In the genomic region with DNA sequence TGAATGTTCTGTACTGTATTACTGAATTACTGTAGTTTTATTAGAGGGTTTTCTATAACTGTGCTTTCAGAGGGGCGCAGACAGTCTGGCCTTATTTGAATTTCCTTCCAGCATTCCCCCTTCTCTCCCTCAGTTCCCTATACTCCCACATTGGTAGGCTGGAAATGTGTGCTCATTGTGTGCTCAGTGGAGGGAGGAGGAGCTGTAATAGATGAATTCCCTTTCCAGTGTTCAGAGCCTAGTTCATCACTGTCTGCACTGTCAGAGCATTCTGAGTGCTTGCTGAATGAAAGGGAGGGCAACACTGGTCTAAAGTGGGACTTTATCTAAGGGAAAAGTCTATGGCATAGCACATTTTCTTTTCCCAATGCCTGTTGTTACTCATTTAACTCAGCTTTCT, we compare ENCODE assay signal across 17 mouse cellular contexts.
"Had no signal": no experiment of that assay in that cellular context is flagged by ENCODE, and none has a peak within 500 bp of the region (broad histone marks: within the 10 kb centered on the region; RNA-seq: fewer than 3 reads in every experiment).

No protein-coding gene starts in this region.

- ATAC-seq: liver, postnatal 0 days; lung, postnatal 0 days; midbrain, embryonic 13.5 days; midbrain, embryonic 16.5 days had no signal

- H3K9me3 ChIP-seq: limb, embryonic 15.5 days; midbrain, embryonic 13.5 days had no signal

- H3K9ac ChIP-seq: limb, embryonic 12.5 days; limb, embryonic 15.5 days; liver, embryonic 14.5 days; liver, postnatal 0 days; lung, embryonic 14.5 days; midbrain, embryonic 13.5 days had no signal

- H3K36me3 ChIP-seq: limb, embryonic 12.5 days; limb, embryonic 15.5 days; midbrain, embryonic 13.5 days had no signal

- DNase-seq: kidney, adult 18-20 months; kidney, adult 9 months; kidney, postnatal 14 days; kidney, postnatal 4 days; left cerebral cortex, postnatal 4 days; liver, postnatal 0 days; lung, embryonic 14.5 days; thymus, adult 18-20 months; thymus, postnatal 36 days had no signal

- H3K27me3 ChIP-seq: limb, embryonic 12.5 days; limb, embryonic 15.5 days; midbrain, embryonic 13.5 days had no signal

- H3K4me1 ChIP-seq: limb, embryonic 15.5 days had no signal

- H3K4me2 ChIP-seq: limb, embryonic 12.5 days; limb, embryonic 15.5 days; liver, embryonic 11.5 days; lung, embryonic 14.5 days; midbrain, embryonic 13.5 days had no signal

- H3K27ac ChIP-seq: limb, embryonic 12.5 days; limb, embryonic 15.5 days; liver, embryonic 14.5 days; macrophage; midbrain, embryonic 13.5 days had no signal

- H3K4me3 ChIP-seq: limb, embryonic 12.5 days; limb, embryonic 15.5 days; midbrain, embryonic 13.5 days had no signal
